Mouse (Mus musculus) embryonic facial prominence, embryonic 11.5 days (tissue): ENCODE data around the gene Plekhs1. TPM values are rescaled to one million over a fixed set of nuclear protein-coding genes. Genes with fewer than 3 reads are reported as not detected.

Experiments used
- ATAC-seq: fragments of 200-750 bp; cut with Nextera tagmentation; replicated peaks from 2 replicates; pipeline ENCODE4 v1.8.0; 2017; ENCODE audit warnings: low read depth; ENCODE audit not compliant: insufficient number of reproducible peaks, low FRiP score, low TSS enrichment
- DNase-seq: peaks from one replicate; pipeline ENCODE4 v3.0.0-alpha.2; 2015; ENCODE audit warnings: low spot score
- H3K27ac ChIP-seq: fragments of 300-500 bp; sonication (generic); replicated peaks from 2 replicates; pipeline ENCODE4 v1.5.1; 2014; ENCODE audit warnings: mild to moderate bottlenecking, low read depth, low read length, control low read depth
- H3K27me3 ChIP-seq: fragments of 300-500 bp; sonication (generic); 2 replicates; pipeline ENCODE4 v1.6.1; 2014; ENCODE audit warnings: mild to moderate bottlenecking, low read length, moderate library complexity, mixed read lengths; ENCODE audit not compliant: control insufficient read depth, insufficient read depth
- H3K36me3 ChIP-seq: fragments of 300-500 bp; sonication (generic); replicated peaks from 2 replicates; pipeline ENCODE4 v1.6.1; 2014; ENCODE audit warnings: low read depth, mild to moderate bottlenecking, low read length, moderate library complexity, mixed read lengths; ENCODE audit not compliant: control insufficient read depth, insufficient read depth
- H3K4me1 ChIP-seq: fragments of 300-500 bp; sonication (generic); 2 replicates; pipeline ENCODE4 v1.6.1; 2014; ENCODE audit warnings: low read length, mixed read lengths; ENCODE audit not compliant: control insufficient read depth, insufficient read depth
- H3K4me2 ChIP-seq: fragments of 300-500 bp; sonication (generic); 2 replicates; pipeline ENCODE4 v1.6.1; 2014; ENCODE audit warnings: low read depth, mild to moderate bottlenecking, control low read depth, low read length, moderate library complexity
- H3K4me3 ChIP-seq: fragments of 300-500 bp; sonication (generic); 2 replicates; pipeline ENCODE4 v1.5.1; 2014; ENCODE audit warnings: low read depth, low read length, control low read depth
- H3K9ac ChIP-seq: fragments of 300-500 bp; sonication (generic); replicated peaks from 2 replicates; pipeline ENCODE4 v1.6.1; 2014; ENCODE audit warnings: mild to moderate bottlenecking, control low read depth, low read length
- H3K9me3 ChIP-seq: fragments of 300-500 bp; sonication (generic); replicated peaks from 2 replicates; pipeline ENCODE4 v1.6.1; 2016; ENCODE audit warnings: mild to moderate bottlenecking, low read length, inconsistent platforms, mixed read lengths; ENCODE audit not compliant: control insufficient read depth
- WGBS: fragments of 180-500 bp; shearing (Covaris S2); extraction: QIAGEN DNeasy Blood & Tissue Kit; methylation state at CpG from one replicate; pipeline ENCODE4 v1.1.7; 2014; 5-methylcytosine and 5-hydroxymethylcytosine counted together
- polyA plus RNA-seq: library from polyadenylated mRNA; unstranded; fragments of >200 nt; fragmentation: Nextera tagmentation; extraction: Ambion mirVana; gene quantifications from 2 replicates; pipeline ENCODE4 v1.2.1, GENCODE M21; 2014

The Plekhs1 gene
- 0.08 and 0.20 TPM in 2 replicates for polyA plus RNA-seq

GRCm38 (mm10) chr19:56461522-56462101 lies at the start of gene Plekhs1:
Gene Plekhs1, plus strand, starts transcription at chr19:56461640.
- H3K9me3 ChIP-seq: no peaks in the 10 kb centered on the region
- no peak within 1 kb of the TSS for H3K4me3 ChIP-seq
- no peaks in the 10 kb centered on the region for H3K4me1 ChIP-seq
- no peak within 1 kb of the TSS for H3K9ac ChIP-seq
- no peaks in the 10 kb centered on the region for H3K36me3 ChIP-seq
- no peak within 1 kb of the TSS for H3K27ac ChIP-seq
- H3K4me2 ChIP-seq: no peak within 1 kb of the TSS
- no peaks in the 10 kb centered on the region for H3K27me3 ChIP-seq
- ATAC-seq (no peak), DNase-seq (no peak)
- 67% methylated on average over 10 of the region's 10 CpGs for WGBS

DNA sequence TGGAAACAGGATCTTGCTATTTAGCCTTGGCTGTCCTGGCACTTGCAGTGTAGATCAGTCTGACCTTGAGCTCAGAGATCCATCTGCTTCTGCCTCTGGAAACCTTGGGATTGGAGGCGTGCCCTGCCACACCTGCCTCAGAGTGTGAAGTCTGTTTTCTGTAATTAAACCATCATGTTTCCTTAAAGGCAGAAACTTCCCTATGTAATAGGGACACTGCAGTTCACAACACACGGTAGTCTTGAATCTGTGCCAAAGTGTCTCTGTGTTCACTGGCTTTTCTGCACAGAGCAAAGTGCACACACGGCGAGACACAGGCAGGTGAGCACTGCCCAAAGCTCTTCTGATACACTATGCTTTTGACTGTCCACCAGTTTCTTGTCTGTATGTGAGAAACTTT lies 43.0 kb upstream of the Plekhs1 start:
- DNase-seq (no peak), ATAC-seq (no peak)
- H3K36me3 ChIP-seq: no peaks in the 10 kb centered on the region
- 87% methylated on average over 4 of the region's 4 CpGs for WGBS
- H3K27me3 ChIP-seq: no peaks in the 10 kb centered on the region
- no peak overlapping the region for H3K27ac ChIP-seq
- no peaks in the 10 kb centered on the region for H3K9me3 ChIP-seq
- no peak overlapping the region for H3K4me3 ChIP-seq
- no peak overlapping the region for H3K4me2 ChIP-seq
- no peak overlapping the region for H3K9ac ChIP-seq
- H3K4me1 ChIP-seq: no peaks in the 10 kb centered on the region; the same call in 1 of the 2 replicates

DNA sequence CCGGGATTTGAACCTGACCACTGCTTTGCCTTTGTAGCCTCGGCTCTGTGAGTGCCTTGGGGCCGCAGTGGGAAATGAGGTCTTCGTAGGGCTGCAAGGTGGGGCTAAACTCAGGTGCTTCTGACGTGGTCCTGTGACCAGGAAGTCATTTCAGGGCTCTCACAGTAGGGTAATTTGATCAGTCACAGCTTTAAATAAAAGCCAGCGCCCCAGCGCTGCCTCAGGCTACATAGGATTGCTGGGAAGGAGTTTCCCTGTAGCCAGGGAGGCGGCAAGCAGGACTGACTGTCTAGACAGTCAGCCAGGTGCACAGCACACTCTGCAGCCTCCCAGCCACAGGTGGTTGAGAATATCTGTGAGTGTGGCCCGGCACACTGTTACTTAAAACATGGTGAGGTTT lies 42.0 kb upstream of the Plekhs1 start:
- no peak overlapping the region for H3K4me3 ChIP-seq
- H3K4me2 ChIP-seq: no peak overlapping the region
- no peak overlapping the region for H3K9ac ChIP-seq
- 43% methylated on average over 9 of the region's 9 CpGs for WGBS
- 0 out of 2 replicates have a peak, but pooled peaks have one; percentile 27 for ATAC-seq
- no peaks in the 10 kb centered on the region; the same call in 1 of the 2 replicates for H3K4me1 ChIP-seq
- peak; percentile 67 for DNase-seq
- no peaks in the 10 kb centered on the region for H3K36me3 ChIP-seq
- no peaks in the 10 kb centered on the region for H3K27me3 ChIP-seq
- no peak overlapping the region for H3K27ac ChIP-seq
- no peaks in the 10 kb centered on the region for H3K9me3 ChIP-seq

DNA sequence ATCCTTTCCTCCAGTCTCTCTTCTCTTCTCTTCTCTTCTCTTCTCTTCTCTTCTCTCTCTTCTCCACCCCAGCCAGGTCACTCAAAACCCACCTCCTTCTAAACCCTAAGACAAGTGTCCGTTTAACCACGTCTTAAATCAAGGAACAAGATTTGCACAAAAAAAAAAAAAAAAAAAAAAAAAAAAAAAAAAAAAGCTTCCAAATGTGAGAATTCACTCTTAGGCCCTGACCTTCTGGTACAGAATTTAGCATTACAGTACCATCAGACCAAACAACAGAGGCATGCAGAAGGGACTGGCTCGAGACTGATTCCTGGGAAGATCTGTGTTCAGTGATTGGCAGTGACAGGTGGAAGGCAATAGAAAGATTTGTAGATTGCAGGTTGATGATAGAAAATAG lies 41.1 kb upstream of the Plekhs1 start:
- no peak for ATAC-seq
- no peaks in the 10 kb centered on the region; the same call in 1 of the 2 replicates for H3K4me1 ChIP-seq
- no peak for DNase-seq
- H3K4me2 ChIP-seq: no peak overlapping the region
- no peaks in the 10 kb centered on the region for H3K36me3 ChIP-seq
- no peak overlapping the region for H3K27ac ChIP-seq
- H3K9me3 ChIP-seq: no peaks in the 10 kb centered on the region
- no peak overlapping the region for H3K4me3 ChIP-seq
- 86% methylated on average over 3 of the region's 3 CpGs for WGBS
- H3K9ac ChIP-seq: no peak overlapping the region
- H3K27me3 ChIP-seq: no peaks in the 10 kb centered on the region

GRCm38 (mm10) chr19:56422476-56423338 lies 38.7 kb upstream of the Plekhs1 start:
- 21% methylated on average over 14 of the region's 14 CpGs for WGBS
- Histone ChIP-seq H3K36me3 (no peaks in the 10 kb centered on the region), H3K27me3 (no peaks in the 10 kb centered on the region), H3K27ac (no peak overlapping the region), H3K4me2 (peak overlapping the region; percentile 13; the same call in 1 of the 2 replicates), H3K4me1 (no peaks in the 10 kb centered on the region; the same call in 1 of the 2 replicates), H3K9ac (no peak overlapping the region), H3K9me3 (no peaks in the 10 kb centered on the region), H3K4me3 (no peak overlapping the region)
- ATAC-seq (0 out of 2 replicates have a peak, but pooled peaks have one; percentile 67), DNase-seq (peak; percentile 83)

GRCm38 (mm10) chr19:56423370-56423769 lies 38.1 kb upstream of the Plekhs1 start:
- no peak overlapping the region for H3K4me2 ChIP-seq
- no peaks in the 10 kb centered on the region for H3K27me3 ChIP-seq
- ATAC-seq (no peak), DNase-seq (no peak)
- no peak overlapping the region for H3K27ac ChIP-seq
- H3K36me3 ChIP-seq: no peaks in the 10 kb centered on the region
- no peaks in the 10 kb centered on the region for H3K9me3 ChIP-seq
- H3K4me1 ChIP-seq: no peaks in the 10 kb centered on the region; the same call in 1 of the 2 replicates
- whole genome bisulfite sequencing: 56% methylated on average over 12 of the region's 12 CpGs
- no peak overlapping the region for H3K9ac ChIP-seq
- no peak overlapping the region for H3K4me3 ChIP-seq

- no peaks in the 10 kb centered on the region; the same call in 1 of the 2 replicates for H3K4me1 ChIP-seq
- H3K27me3 ChIP-seq: no peaks in the 10 kb centered on the region
- DNase-seq: no peak
- no peak overlapping the region for H3K4me3 ChIP-seq
- no peak overlapping the region for H3K9ac ChIP-seq
- no peak for ATAC-seq
- H3K36me3 ChIP-seq: no peaks in the 10 kb centered on the region
- WGBS: 87% methylated on average over 17 of the region's 17 CpGs
- no peak overlapping the region for H3K27ac ChIP-seq
- H3K4me2 ChIP-seq: no peak overlapping the region
- no peaks in the 10 kb centered on the region for H3K9me3 ChIP-seq
Measured at GRCm38 (mm10) chr19:56424606-56425395, 36.6 kb upstream of the Plekhs1 start.
